Mouse (Mus musculus) embryo, embryonic 11 days (tissue): Measurements from ENCODE around the gene Itgb4.
"Not testable (repeated sequence)": the region's sequence is repeated elsewhere in the genome, so short reads cannot be mapped to it uniquely, and the experiment has no call there.

Source experiments
- DNase-seq: peaks from one replicate; pipeline ENCODE4 v3.0.0-alpha.2; 2015

The Itgb4 gene

GRCm38 (mm10) chr11:116009661-116010060 is 35.2 kb downstream of the Itgb4 start:
- no peak for DNase-seq

- DNase-seq = no peak
These were observed 35.6 kb downstream of the Itgb4 start for GRCm38 (mm10) chr11:116010146-116010545.

- no peak for DNase-seq
These were observed 36.4 kb downstream of the Itgb4 start for GRCm38 (mm10) chr11:116010948-116011347.

GRCm38 (mm10) chr11:116011529-116012261 is 37.2 kb downstream of the Itgb4 start:
- peak; percentile 58 for DNase-seq

- peak; percentile 96 for DNase-seq
These were observed 37.9 kb downstream of the Itgb4 start, which contains the start of gene Galk1 for GRCm38 (mm10) chr11:116012262-116012947. Gene Galk1, minus strand, starts transcription at chr11:116012719.

GRCm38 (mm10) chr11:116014821-116015220 is 40.3 kb downstream of the Itgb4 start:
- no peak for DNase-seq

GRCm38 (mm10) chr11:116018106-116018505 is 43.6 kb downstream of the Itgb4 start:
- peak; percentile 59 for DNase-seq

- DNase-seq = not testable (repeated sequence)
These were observed 44.4 kb downstream of the Itgb4 start for GRCm38 (mm10) chr11:116018867-116019266.

GRCm38 (mm10) chr11:116019360-116019791 is 44.9 kb downstream of the Itgb4 start:
- no peak for DNase-seq

- no peak for DNase-seq
These were observed 45.5 kb downstream of the Itgb4 start for GRCm38 (mm10) chr11:116019976-116020411.

- DNase-seq = no peak
These were observed 46.0 kb downstream of the Itgb4 start for GRCm38 (mm10) chr11:116020519-116020922.

GRCm38 (mm10) chr11:116021328-116022220 is 47.1 kb downstream of the Itgb4 start:
- no peak for DNase-seq

GRCm38 (mm10) chr11:116022256-116022780 is 47.8 kb downstream of the Itgb4 start:
- no peak for DNase-seq

GRCm38 (mm10) chr11:116023074-116023770 is 48.7 kb downstream of the Itgb4 start:
- DNase-seq = not testable (repeated sequence)

- DNase-seq = peak; percentile 81
These were observed 49.4 kb downstream of the Itgb4 start for GRCm38 (mm10) chr11:116023771-116024355.

GRCm38 (mm10) chr11:116024356-116024808 is 49.9 kb downstream of the Itgb4 start:
- DNase-seq = peak; percentile 98

- DNase-seq = no peak
These were observed 50.7 kb downstream of the Itgb4 start for GRCm38 (mm10) chr11:116025056-116025845.

- DNase-seq = no peak
These were observed 53.2 kb downstream of the Itgb4 start, which contains the start of gene H3f3b for GRCm38 (mm10) chr11:116027756-116028155. Gene H3f3b, minus strand, starts transcription at chr11:116027962.

GRCm38 (mm10) chr11:116028177-116028865 is 53.8 kb downstream of the Itgb4 start:
- no peak for DNase-seq
